Mouse (Mus musculus) liver, postnatal 0 days (tissue): ENCODE results near the gene Setd5.

ENCODE experiments used
- CTCF ChIP-seq: sonication (generic); IDR thresholded peaks from 2 replicates; pipeline ENCODE4 v1.5.1; 2016; ENCODE audit warnings: antibody characterized with exemption, low read depth
- EP300 ChIP-seq: IDR thresholded peaks from 2 replicates; pipeline ENCODE4 v1.6.1; 2016; ENCODE audit warnings: antibody characterized with exemption, low read depth, mild to moderate bottlenecking

GRCm38 (mm10) chr6:113141389-113142094 is 64.4 kb downstream of the Setd5 start:
- TF ChIP-seq CTCF (no peak), EP300 (no peak)
